Mouse (Mus musculus) small intestine, adult 2 months (tissue): ENCODE results near the gene Prrc2c. TPM values are rescaled to one million over a fixed set of nuclear protein-coding genes. Genes with fewer than 3 reads are reported as not detected.
"Not testable (repeated sequence)": the region's sequence is repeated elsewhere in the genome, so short reads cannot be mapped to it uniquely, and the experiment has no call there.

Source experiments
- H3K27ac ChIP-seq: fragments of 200-500 bp; 2 replicates; pipeline ENCODE4 v1.5.1; 2012; ENCODE audit warnings: low read depth, low read length, control low read depth, inconsistent platforms; ENCODE audit not compliant: insufficient read depth
- H3K27me3 ChIP-seq: fragments of 200-500 bp; 2 replicates; pipeline ENCODE4 v1.6.1; 2012; ENCODE audit warnings: mild to moderate bottlenecking, moderate library complexity, low read length, inconsistent platforms; ENCODE audit not compliant: control insufficient read depth, insufficient read depth
- H3K36me3 ChIP-seq: fragments of 200-500 bp; 2 replicates; pipeline ENCODE4 v1.6.1; 2012; ENCODE audit warnings: mild to moderate bottlenecking, low read length, control low read depth, inconsistent platforms; ENCODE audit not compliant: control insufficient read depth, insufficient read depth
- H3K4me1 ChIP-seq: fragments of 200-500 bp; 2 replicates; pipeline ENCODE4 v1.6.1; 2012; ENCODE audit warnings: low read length, inconsistent platforms, mixed read lengths; ENCODE audit not compliant: control insufficient read depth, insufficient read depth, insufficient read length
- H3K4me3 ChIP-seq: fragments of 200-500 bp; 2 replicates; pipeline ENCODE4 v1.5.1; 2012; ENCODE audit warnings: low read depth, mild to moderate bottlenecking, control low read depth, inconsistent platforms, low read length, moderate library complexity
- CTCF ChIP-seq: fragments of 200-500 bp; IDR thresholded peaks from 2 replicates; pipeline ENCODE4 v1.5.1; 2012; ENCODE audit warnings: low read depth, mild to moderate bottlenecking, control low read depth, inconsistent platforms, low read length, moderate library complexity, mixed read lengths; ENCODE audit not compliant: insufficient replicate concordance, insufficient read length; ENCODE audit errors: extremely low read depth
- POLR2A ChIP-seq: fragments of 200-500 bp; IDR thresholded peaks from 2 replicates; pipeline ENCODE4 v1.6.1; 2012; ENCODE audit warnings: low read depth, mild to moderate bottlenecking, control low read depth, inconsistent platforms, low read length, moderate library complexity
- WGBS: fragments of 180-500 bp; shearing (Covaris S2); methylation state at CpG from one replicate; pipeline ENCODE4 v1.1.7; 2018; 5-methylcytosine and 5-hydroxymethylcytosine counted together
- polyA plus RNA-seq: library from polyadenylated mRNA; depleted of rRNA; stranded (reverse); fragments of >200 nt; gene quantifications from 2 replicates; pipeline ENCODE4 v1.2.3, GENCODE M21; 2012

Gene Prrc2c
- polyA plus RNA-seq, 1 experiment: 31.1 TPM

DNA sequence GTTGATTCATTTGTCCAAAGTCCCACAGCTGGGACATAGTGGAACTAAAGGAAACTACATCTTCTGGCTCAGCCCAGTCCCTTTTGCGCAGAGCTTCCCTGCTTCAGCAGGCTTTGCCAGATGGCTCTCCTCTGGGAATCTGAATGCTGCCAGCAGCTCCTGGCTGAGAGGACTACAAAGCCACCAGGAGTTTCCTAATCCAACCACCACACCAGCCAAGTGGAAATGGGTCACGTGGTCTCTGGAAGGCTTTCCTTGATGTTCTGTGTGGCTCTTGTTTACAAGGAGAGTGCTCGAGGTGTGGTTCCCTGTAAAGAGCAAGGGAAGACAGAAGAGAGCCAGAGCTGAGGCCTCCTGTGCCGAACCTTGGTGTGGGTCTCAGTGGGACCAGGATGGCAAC lies 96.6 kb downstream of the Prrc2c start:
- Histone ChIP-seq H3K4me1 (no peaks in the 10 kb centered on the region), H3K27ac (no peak overlapping the region), H3K27me3 (no peaks in the 10 kb centered on the region), H3K4me3 (no peak overlapping the region), H3K36me3 (no peaks in the 10 kb centered on the region)
- no peak for TF ChIP-seq POLR2A
- no peak for TF ChIP-seq CTCF
- 45% methylated on average over 4 of the region's 4 CpGs for WGBS

DNA sequence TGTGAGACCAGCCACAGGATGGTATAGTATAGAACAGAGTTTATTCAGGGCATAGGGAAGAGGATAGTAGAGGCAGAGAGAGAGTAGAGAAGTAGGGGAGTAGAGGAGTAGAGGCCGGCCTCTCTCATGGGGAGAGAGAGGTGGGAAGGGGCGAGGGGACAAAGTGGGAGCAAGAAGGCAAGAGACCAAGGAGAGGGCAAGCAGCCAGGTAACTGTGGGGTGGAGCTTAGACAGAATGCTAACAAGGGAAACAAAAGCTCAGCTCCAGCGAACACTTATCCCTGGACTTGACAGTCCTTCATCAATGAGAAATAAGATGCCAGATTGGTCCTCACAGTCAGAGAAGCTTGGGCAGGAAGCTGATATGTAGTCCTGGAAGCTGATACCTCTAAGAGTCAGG lies 97.8 kb downstream of the Prrc2c start:
- H3K27ac ChIP-seq: no peak overlapping the region
- no peaks in the 10 kb centered on the region for H3K27me3 ChIP-seq
- no peaks in the 10 kb centered on the region for H3K36me3 ChIP-seq
- no peaks in the 10 kb centered on the region for H3K4me1 ChIP-seq
- no peak overlapping the region for H3K4me3 ChIP-seq
- 67% methylated on average over 3 of the region's 3 CpGs for WGBS
- no peak for TF ChIP-seq POLR2A
- TF ChIP-seq CTCF: no peak

DNA sequence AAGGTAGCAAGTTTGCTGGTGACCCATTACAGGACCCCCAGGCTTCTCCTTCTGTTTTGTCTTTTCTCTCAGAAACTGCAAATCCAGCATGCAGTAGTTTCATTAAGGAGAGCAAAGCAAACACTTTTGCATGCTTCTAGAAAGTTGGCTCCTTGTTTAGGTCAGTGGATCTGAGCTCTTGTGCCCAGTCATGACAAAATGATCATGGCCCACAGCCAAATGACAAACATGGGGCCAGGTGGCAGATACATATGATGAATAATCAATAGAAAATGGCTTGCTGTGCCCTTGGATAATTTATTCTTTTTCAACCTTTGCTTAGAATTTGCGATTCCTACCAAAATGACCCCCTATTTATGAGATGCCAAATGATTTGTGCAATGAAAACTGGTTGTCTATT lies 100.5 kb downstream of the Prrc2c start:
- Histone ChIP-seq H3K4me1 (no peaks in the 10 kb centered on the region), H3K36me3 (no peaks in the 10 kb centered on the region), H3K27me3 (no peaks in the 10 kb centered on the region), H3K27ac (no peak overlapping the region), H3K4me3 (no peak overlapping the region)
- TF ChIP-seq POLR2A (no peak), CTCF (no peak)
- 69% methylated on average over 1 of the region's 1 CpGs for WGBS

DNA sequence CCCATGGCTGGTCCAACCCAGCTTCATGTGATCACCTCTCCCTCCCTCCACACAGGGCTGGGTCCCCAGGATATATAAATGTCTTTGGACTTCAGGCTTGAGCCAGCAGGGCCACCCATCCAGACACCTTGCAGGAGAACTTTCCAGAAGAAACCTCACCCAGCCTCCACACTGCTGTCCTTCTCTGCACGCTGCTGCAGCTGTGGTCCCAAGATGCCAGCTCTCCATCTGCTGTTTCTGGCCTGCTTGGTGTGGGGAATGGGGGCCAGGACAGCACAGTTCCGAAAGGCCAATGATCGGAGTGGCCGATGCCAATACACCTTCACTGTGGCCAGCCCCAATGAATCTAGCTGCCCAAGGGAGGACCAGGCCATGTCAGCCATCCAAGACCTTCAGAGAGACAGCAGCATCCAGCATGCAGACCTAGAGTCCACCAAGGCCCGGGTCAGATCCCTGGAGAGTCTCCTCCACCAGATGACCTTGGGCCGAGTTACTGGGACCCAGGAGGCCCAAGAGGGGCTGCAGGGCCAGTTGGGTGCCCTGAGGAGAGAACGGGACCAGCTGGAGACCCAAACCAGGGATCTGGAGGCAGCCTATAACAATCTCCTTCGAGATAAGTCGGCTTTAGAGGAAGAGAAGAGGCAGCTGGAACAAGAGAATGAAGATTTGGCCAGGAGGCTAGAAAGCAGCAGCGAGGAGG lies 101.2 kb downstream of the Prrc2c start, which contains the start of gene Myoc:
Gene Myoc, plus strand, starts transcription at position 105 of the 700 bp plus-strand sequence.
- H3K27me3 ChIP-seq: no peaks in the 10 kb centered on the region
- H3K27ac ChIP-seq: no peak within 1 kb of the TSS
- no peaks in the 10 kb centered on the region for H3K4me1 ChIP-seq
- no peaks in the 10 kb centered on the region for H3K36me3 ChIP-seq
- no peak for TF ChIP-seq CTCF
- 77% methylated on average over 10 of the region's 10 CpGs for WGBS
- H3K4me3 ChIP-seq: no peak within 1 kb of the TSS

- H3K4me1 ChIP-seq: no peaks in the 10 kb centered on the region
- H3K36me3 ChIP-seq: no peaks in the 10 kb centered on the region
- H3K27ac ChIP-seq: no peak overlapping the region
- H3K4me3 ChIP-seq: no peak overlapping the region
- WGBS: 86% methylated on average over 4 of the region's 4 CpGs
- no peaks in the 10 kb centered on the region for H3K27me3 ChIP-seq
- TF ChIP-seq CTCF (no peak), POLR2A (no peak)
Observed at GRCm38 (mm10) chr1:162638535-162638934, 101.8 kb downstream of the Prrc2c start.

GRCm38 (mm10) chr1:162636516-162636915 lies 103.8 kb downstream of the Prrc2c start:
- Histone ChIP-seq H3K4me3 (no peak overlapping the region), H3K27me3 (no peaks in the 10 kb centered on the region), H3K36me3 (no peaks in the 10 kb centered on the region), H3K27ac (no peak overlapping the region), H3K4me1 (no peaks in the 10 kb centered on the region)
- no peak for TF ChIP-seq POLR2A
- no peak for TF ChIP-seq CTCF
- 53% methylated on average over 3 of the region's 3 CpGs for WGBS

GRCm38 (mm10) chr1:162635291-162635931 lies 104.9 kb downstream of the Prrc2c start:
- H3K27me3 ChIP-seq, H3K27ac ChIP-seq, H3K4me3 ChIP-seq, H3K4me1 ChIP-seq, H3K36me3 ChIP-seq: not testable (repeated sequence)
- 73% methylated on average over 1 of the region's 1 CpGs for WGBS

- not testable (repeated sequence) for H3K36me3 ChIP-seq, H3K27ac ChIP-seq, H3K4me1 ChIP-seq, H3K27me3 ChIP-seq, H3K4me3 ChIP-seq
- 94% methylated on average over 15 of the region's 15 CpGs for WGBS
Observed at GRCm38 (mm10) chr1:162628326-162628725, 112.0 kb downstream of the Prrc2c start.

GRCm38 (mm10) chr1:162627821-162628220 lies 112.5 kb downstream of the Prrc2c start:
- WGBS: 39% methylated on average over 4 of the region's 4 CpGs
- H3K4me3 ChIP-seq, H3K36me3 ChIP-seq, H3K27me3 ChIP-seq, H3K27ac ChIP-seq, H3K4me1 ChIP-seq: not testable (repeated sequence)
